Mouse (Mus musculus) adrenal gland, adult (tissue): ENCODE measurements around the gene Slc15a5.

ENCODE experiments used
- DNase-seq, 2 experiments: peaks; one replicate each; pipeline ENCODE4 v3.0.0; 2022 to 2023; ENCODE audit warnings: low spot score in 1 of 2; ENCODE audit not compliant: inconsistent age in 2 of 2

The Slc15a5 gene

GRCm38 (mm10) chr6:138069921-138070320 lies 9.8 kb downstream of the Slc15a5 start:
- no peak for DNase-seq

GRCm38 (mm10) chr6:138055572-138055971 lies 24.1 kb downstream of the Slc15a5 start:
- DNase-seq, result no peak

GRCm38 (mm10) chr6:138054956-138055355 lies 24.8 kb downstream of the Slc15a5 start:
- DNase-seq, result no peak

DNA sequence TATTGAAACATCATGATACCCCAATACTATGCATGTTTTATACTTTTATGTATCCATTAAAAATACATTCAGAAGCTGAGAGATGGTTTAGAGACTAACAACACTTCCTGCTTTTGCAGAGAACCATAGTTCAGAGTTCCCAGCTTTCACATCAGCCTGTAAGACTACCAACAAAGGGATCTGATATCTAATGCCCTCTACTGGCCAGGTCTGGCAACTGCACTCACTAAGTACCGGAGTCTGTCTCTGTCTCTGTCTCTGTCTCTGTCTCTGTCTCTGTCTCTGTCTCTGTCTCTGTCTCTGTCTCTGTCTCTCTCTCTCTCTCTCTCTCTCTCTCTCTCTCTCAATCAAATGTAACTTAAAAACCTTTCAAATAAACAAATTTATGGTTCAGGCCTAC lies 25.6 kb downstream of the Slc15a5 start:
- DNase-seq, result peak; percentile 8 to 66

DNA sequence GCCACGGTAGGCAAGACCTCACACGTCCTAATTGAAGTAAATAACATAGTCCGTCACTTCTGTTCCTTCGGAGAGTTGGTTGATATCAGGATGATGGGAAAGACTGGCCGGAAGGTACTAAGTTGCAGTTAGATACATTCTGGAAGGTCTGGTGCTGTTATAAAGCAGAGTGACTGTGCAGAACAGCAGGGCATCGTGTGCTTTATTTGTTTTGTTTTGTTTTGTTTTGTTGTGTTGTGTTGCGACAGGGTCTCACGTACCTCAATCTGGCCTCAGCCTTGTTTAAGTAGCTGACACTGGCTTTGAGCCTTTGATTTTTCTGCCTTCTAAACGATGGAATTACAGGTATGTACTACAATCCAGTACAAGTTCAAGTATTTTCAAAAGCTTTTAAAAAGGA lies 26.0 kb downstream of the Slc15a5 start:
- no peak for DNase-seq

DNA sequence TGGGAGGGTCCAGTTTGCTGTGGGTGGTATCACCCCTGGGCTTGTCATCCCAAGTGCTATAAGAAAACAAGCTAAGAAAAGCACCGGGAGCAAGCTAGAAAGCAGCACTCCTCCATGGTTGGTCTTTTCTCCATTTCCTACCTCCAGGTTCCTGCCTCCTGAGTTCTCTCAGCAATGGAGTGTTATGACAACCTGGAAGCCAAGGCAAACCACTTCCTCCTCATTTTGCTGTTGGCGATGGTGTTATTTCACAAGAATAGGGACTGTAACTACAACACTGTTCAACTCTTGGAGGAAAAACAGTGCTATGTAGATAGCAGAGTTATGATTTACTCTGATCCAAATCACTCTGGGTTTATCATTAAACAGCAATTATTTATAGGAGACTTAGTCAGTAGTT lies 34.4 kb downstream of the Slc15a5 start:
- DNase-seq, result no peak

- no peak for DNase-seq
Measured at GRCm38 (mm10) chr6:138042891-138043290, 36.8 kb downstream of the Slc15a5 start.

GRCm38 (mm10) chr6:138041865-138042264 lies 37.9 kb downstream of the Slc15a5 start:
- DNase-seq, result no peak

GRCm38 (mm10) chr6:138037587-138037986 lies 42.1 kb downstream of the Slc15a5 start:
- DNase-seq, result no peak

DNA sequence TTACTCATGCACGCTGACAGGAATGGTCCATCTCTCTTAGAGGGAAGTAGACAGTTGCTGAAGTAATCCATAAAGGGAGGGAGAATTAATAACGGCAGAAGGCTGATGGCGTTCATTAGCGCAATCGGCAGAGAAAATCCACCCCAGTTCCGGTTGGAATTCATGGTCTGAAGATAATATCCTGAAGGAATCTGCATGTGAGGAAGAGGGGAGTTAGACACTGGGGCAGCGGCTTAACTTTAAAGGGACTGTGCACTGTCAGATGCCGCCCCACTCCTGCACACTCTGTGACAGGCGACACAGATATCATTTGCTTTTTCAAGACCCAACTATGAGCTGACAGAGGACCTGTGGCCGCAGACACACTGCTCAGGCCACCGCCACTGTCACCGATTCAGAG lies 42.8 kb downstream of the Slc15a5 start:
- DNase-seq, result no peak

DNA sequence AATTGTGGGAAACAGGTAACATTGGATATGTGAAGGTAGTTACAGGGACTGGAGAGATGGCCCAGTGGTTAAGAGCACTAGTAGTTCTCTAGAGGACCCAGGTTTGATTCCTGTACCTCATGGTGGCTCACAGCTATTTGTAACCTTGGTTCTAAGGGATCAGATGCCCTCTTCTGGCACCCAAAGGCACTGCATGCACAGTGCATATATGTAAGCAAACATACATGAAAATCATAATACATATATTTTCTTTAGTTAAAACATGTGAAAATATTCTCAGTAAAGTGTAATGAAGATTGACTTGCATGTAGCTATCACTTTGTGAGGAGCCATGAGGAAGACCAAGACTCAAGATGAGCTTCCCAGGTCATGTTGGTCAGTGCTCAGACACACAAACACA lies 62.8 kb downstream of the Slc15a5 start:
- no peak for DNase-seq

GRCm38 (mm10) chr6:138014976-138015674 lies 64.6 kb downstream of the Slc15a5 start:
- no peak for DNase-seq

- no peak for DNase-seq
Measured at GRCm38 (mm10) chr6:138011955-138012354, 67.8 kb downstream of the Slc15a5 start.

- no peak for DNase-seq
Measured at GRCm38 (mm10) chr6:138007705-138008104, 72.0 kb downstream of the Slc15a5 start.

DNA sequence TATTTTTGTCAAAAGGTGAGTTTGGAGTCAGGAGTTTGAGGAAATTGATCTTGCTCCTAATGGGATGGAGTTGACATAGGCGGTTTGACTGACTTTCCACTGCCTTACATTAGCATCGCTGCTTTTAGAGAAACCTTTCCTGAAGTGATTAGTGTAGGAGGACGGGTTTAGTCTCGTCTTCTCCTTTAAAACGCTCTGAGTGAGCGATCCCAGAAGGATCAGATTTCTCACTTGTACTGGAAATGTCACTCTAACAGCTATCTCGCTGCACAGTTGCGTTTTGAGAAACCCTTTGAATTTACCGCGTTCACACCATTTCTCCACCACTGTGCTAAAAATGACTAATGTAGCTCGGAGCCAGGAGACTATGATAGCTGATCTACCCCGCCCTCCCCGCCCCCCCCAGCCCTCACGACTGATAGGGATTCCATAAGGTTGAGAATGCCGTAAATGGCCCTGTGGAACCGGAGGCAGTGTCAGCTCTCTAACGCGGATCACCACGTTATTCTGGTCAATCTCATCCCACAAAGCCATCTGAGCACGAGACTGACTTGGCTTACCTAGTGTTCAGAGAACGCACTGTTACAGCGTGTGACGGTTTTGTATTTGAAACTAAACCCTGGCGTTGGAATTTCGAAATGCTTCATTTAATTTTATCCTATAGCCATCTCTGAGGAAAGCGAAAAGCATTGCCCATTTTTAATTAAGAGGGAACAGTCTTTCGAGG lies 73.0 kb downstream of the Slc15a5 start:
- no peak for DNase-seq

DNA sequence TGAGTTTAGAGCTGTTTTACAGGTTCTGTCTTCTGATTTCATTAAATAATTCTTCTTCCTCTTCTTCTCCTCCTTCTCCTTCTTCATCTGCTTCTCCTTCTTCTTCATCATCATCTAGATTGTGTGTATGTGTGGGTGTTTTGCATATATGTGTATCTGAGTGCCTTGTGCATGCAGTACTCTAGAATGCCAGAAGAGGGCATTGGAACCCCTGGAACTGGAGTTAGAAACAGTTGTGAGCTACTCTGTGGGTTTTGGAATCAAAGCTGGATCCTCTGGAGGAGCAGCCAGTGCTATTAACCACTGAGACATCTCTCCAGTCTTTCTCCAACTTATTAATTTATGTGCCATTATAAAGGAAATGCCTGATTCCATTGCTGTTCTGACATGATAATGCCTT lies 89.9 kb downstream of the Slc15a5 start:
- DNase-seq, result peak in 1 of 2 experiments; percentile 65

DNA sequence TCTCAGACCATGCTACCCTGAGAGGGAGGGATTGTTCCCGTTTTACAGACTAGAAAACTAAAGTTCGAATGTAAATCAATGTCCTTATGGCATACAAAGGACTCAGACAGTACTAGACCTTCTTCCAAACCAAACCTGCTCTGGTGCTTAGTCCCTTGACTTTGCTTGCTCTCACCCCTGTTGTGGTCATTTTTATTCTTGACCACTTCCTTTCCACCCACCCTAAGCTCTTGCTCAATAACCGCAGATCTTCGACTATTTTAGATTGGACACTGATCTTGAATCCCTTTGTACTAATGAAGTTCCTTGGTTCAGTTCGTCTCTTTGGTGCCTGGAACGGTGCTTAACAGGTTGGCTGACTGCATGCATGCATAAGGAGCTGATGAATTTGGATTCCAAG lies 94.5 kb downstream of the Slc15a5 start:
- no peak for DNase-seq

- DNase-seq, result no peak
Measured at GRCm38 (mm10) chr6:137982195-137982737, 97.5 kb downstream of the Slc15a5 start.

DNA sequence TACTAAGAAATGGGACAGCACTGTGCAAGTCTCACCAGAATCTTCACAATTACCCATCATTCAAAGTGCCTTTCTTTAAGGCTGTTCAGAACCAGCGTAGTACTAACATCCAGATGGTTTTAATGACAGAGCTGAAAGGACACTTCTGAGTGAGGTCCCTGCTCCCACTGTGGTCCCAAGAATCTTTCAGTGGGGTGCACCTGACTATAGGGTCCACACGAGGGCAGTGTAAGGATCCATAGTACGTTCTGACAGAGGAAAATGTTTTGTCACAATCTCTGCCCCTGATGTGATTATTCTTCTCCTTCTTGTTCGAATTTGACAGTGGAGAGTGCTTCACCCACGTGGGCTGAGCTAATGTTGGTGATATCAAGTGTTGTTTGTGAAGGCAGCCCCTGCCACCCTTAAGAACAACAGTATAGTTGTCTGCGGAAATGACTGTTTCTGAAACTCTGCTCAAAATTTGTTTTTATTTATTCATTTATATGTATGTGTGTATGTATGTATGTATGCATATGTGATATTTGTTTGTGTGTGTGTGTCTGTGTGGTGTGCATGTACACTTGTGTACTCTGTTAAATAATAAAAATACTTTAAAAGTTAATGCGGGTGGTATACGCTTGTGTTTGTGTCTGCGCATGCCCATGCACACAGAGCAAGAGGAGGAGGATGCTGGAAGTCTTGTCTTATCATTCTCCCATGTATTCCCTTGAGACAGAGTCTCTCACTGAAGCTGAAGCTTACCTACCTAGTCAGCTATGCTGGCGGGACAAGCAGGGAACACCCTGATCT lies 98.6 kb downstream of the Slc15a5 start:
- no peak for DNase-seq

DNA sequence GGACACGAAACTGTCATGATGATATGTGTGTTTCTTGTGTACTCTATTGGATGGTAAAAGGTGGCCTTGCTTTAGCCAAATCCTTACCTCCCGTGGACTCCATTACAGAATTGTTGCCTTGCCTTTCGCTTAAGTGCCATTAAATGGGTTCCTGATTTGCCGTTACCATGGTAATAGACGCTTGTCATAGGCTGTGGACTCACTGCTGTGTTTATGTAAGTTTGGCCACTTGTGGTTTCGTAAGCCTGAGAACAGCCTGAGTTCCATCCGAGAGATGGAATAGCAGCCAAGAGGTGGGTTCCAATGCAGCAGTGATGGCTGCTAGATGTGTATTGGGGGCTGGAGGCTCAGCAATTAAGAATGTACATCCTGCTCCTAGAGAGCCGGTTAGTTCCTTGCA lies 99.3 kb downstream of the Slc15a5 start:
- DNase-seq, result no peak

- no peak for DNase-seq
Measured at GRCm38 (mm10) chr6:137979802-137980201, 99.9 kb downstream of the Slc15a5 start.

DNA sequence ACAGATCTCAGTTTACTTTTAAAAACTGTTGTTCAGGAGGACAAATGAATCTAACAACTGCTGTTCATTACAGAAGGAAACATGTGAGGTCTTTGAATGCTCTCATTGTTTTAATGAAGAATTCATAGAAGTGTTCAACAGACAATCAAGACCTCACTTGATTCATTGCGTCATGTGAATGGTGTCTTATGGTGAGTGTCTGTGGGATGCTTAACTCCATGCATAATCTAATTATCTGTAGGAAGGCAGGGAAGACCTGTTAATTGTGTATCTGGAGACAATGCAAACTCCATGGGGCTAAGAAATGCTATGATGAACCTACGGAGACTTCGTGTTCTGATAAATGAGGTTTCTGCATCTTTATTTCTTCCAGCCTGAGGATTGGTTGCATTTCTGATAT lies 103.7 kb downstream of the Slc15a5 start:
- DNase-seq, result no peak
